Mouse (Mus musculus): Measurements from ENCODE around the gene Ptprs. TPM values are rescaled to one million over a fixed set of nuclear protein-coding genes. Genes with fewer than 3 reads are reported as not detected.

Ptprs gene
- polyA plus RNA-seq, 1 experiment from 2014 or later, result 115 TPM

- H3K36me3 ChIP-seq (ENCODE audit: control insufficient read depth, insufficient read depth, low read length), result peaks cover 77% of the 10 kb centered on the region
- 87% methylated on average over 3 of the region's 3 CpGs for WGBS
These were observed 76.1 kb downstream of the Ptprs start for GRCm38 (mm10) chr17:56400221-56400620.

DNA sequence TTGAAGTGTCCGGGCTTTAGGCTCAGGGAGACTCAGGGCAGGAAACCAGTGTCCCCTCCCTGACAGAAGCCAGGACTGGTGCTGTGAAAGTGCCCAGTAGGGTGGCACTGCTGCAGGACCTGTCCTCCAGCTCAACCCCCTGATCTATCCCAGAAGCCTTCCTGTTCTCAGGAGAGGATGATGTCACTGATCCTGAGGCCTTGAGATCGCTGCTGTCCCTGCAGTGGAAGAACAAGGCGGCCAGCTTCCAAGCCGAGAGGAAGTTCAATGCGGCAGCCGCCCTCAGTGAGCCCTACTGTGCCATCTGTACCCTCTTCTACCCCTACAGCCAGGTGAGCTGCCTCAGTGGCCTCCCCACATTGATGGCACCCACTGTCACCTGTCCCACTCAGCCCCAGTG lies 80.2 kb downstream of the Ptprs start:
- no peak overlapping the region for H3K4me2 ChIP-seq (replicated peaks; ENCODE audit: low read depth, low read length)
- no peak overlapping the region for H3K4me3 ChIP-seq (ENCODE audit: low read length)
- ATAC-seq (ENCODE audit: low FRiP score, low TSS enrichment), result no peak
- peaks cover 85% of the 10 kb centered on the region for H3K36me3 ChIP-seq (ENCODE audit: control insufficient read depth, insufficient read depth, low read length)
- H3K27me3 ChIP-seq (ENCODE audit: control insufficient read depth, insufficient read depth, low read length), result no peaks in the 10 kb centered on the region
- 92% methylated on average over 6 of the region's 6 CpGs for WGBS
- no peak overlapping the region for H3K27ac ChIP-seq (ENCODE audit: low read depth, low read length)
- no peaks in the 10 kb centered on the region for H3K4me1 ChIP-seq (ENCODE audit: control insufficient read depth, insufficient read depth, low read length)
- no peak overlapping the region for H3K9ac ChIP-seq (ENCODE audit: low read depth, low read length)
- H3K9me3 ChIP-seq (ENCODE audit: control insufficient read depth, low read length), result no peaks in the 10 kb centered on the region

More at GRCm38 (mm10) chr17:56400221-56400620, 76.1 kb downstream of the Ptprs start:
- no peak for ATAC-seq (ENCODE audit: low FRiP score, low TSS enrichment)
- H3K9me3 ChIP-seq (ENCODE audit: control insufficient read depth, low read length), result no peaks in the 10 kb centered on the region
- H3K9ac ChIP-seq (ENCODE audit: low read depth, low read length), result no peak overlapping the region
- H3K4me3 ChIP-seq (ENCODE audit: low read length), result no peak overlapping the region
- H3K4me2 ChIP-seq (replicated peaks; ENCODE audit: low read depth, low read length), result no peak overlapping the region
- no peak overlapping the region for H3K27ac ChIP-seq (ENCODE audit: low read depth, low read length)
- H3K27me3 ChIP-seq (ENCODE audit: control insufficient read depth, insufficient read depth, low read length), result no peaks in the 10 kb centered on the region
- H3K4me1 ChIP-seq (ENCODE audit: control insufficient read depth, insufficient read depth, low read length), result no peaks in the 10 kb centered on the region

DNA sequence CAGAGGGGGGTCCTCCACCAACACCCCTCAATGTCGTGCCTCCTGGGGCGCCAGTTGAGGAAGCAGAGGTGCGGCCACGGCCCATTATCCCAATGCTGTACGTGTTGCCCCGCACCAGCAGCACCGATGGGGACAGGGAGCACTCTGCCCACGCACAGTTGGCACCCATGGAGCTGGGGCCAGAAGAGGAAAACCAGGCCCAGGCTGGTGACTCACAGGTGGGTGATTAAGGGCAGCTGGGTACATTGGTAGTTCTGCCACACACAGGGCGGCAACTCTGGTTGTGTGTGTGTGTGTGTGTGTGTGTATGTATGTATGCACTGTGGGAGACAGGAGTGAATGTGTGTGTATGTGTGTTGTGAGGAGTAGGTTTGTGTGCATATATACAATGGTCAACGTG lies 82.4 kb downstream of the Ptprs start:
- Histone ChIP-seq H3K27me3 (ENCODE audit: control insufficient read depth, insufficient read depth, low read length) (no peaks in the 10 kb centered on the region), H3K4me2 (replicated peaks; ENCODE audit: low read depth, low read length) (no peak overlapping the region), H3K9me3 (ENCODE audit: control insufficient read depth, low read length) (no peaks in the 10 kb centered on the region), H3K27ac (ENCODE audit: low read depth, low read length) (no peak overlapping the region), H3K4me1 (ENCODE audit: control insufficient read depth, insufficient read depth, low read length) (no peaks in the 10 kb centered on the region), H3K4me3 (ENCODE audit: low read length) (no peak overlapping the region), H3K9ac (ENCODE audit: low read depth, low read length) (no peak overlapping the region), H3K36me3 (ENCODE audit: control insufficient read depth, insufficient read depth, low read length) (peaks cover 83% of the 10 kb centered on the region)
- no peak for ATAC-seq (ENCODE audit: low FRiP score, low TSS enrichment)
- 94% methylated on average over 10 of the region's 10 CpGs for WGBS

GRCm38 (mm10) chr17:56393238-56393637 lies 83.0 kb downstream of the Ptprs start:
- H3K27me3 ChIP-seq (ENCODE audit: control insufficient read depth, insufficient read depth, low read length), result no peaks in the 10 kb centered on the region
- H3K9ac ChIP-seq (ENCODE audit: low read depth, low read length), result no peak overlapping the region
- H3K4me2 ChIP-seq (replicated peaks; ENCODE audit: low read depth, low read length), result no peak overlapping the region
- 88% methylated on average over 6 of the region's 6 CpGs for WGBS
- H3K27ac ChIP-seq (ENCODE audit: low read depth, low read length), result no peak overlapping the region
- no peak overlapping the region for H3K4me3 ChIP-seq (ENCODE audit: low read length)
- no peaks in the 10 kb centered on the region for H3K4me1 ChIP-seq (ENCODE audit: control insufficient read depth, insufficient read depth, low read length)
- no peaks in the 10 kb centered on the region for H3K9me3 ChIP-seq (ENCODE audit: control insufficient read depth, low read length)
- H3K36me3 ChIP-seq (ENCODE audit: control insufficient read depth, insufficient read depth, low read length), result peaks cover 83% of the 10 kb centered on the region
- ATAC-seq (ENCODE audit: low FRiP score, low TSS enrichment), result no peak

GRCm38 (mm10) chr17:56387612-56388011 lies 88.7 kb downstream of the Ptprs start:
- Histone ChIP-seq H3K36me3 (ENCODE audit: control insufficient read depth, insufficient read depth, low read length) (peaks cover 60% of the 10 kb centered on the region), H3K27me3 (ENCODE audit: control insufficient read depth, insufficient read depth, low read length) (no peaks in the 10 kb centered on the region), H3K9me3 (ENCODE audit: control insufficient read depth, low read length) (no peaks in the 10 kb centered on the region), H3K4me3 (ENCODE audit: low read length) (no peak overlapping the region), H3K4me2 (replicated peaks; ENCODE audit: low read depth, low read length) (no peak overlapping the region), H3K27ac (ENCODE audit: low read depth, low read length) (no peak overlapping the region), H3K9ac (ENCODE audit: low read depth, low read length) (no peak overlapping the region), H3K4me1 (ENCODE audit: control insufficient read depth, insufficient read depth, low read length) (peaks cover 12% of the 10 kb centered on the region)
- WGBS, result 51% methylated on average over 6 of the region's 6 CpGs
- no peak for ATAC-seq (ENCODE audit: low FRiP score, low TSS enrichment)

DNA sequence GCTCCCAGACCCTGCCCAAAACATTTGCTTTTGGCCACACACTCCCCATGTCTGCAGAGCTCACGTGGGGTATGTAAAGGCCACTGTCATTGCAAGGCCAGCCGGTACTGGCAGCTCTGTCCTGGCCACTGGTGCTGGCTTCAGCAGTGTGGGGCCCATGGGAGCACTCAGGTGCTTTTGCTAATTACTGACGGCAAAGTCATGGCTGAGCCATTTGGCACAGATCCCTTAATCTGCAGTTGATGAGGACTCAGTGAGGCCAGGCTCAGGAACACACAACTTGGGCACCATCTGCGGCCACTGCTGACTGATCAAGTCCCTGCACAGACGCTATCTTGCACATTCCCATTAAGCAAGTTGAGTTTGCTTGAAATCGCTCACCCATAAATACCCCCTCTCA lies 91.4 kb downstream of the Ptprs start:
- H3K9ac ChIP-seq (ENCODE audit: low read depth, low read length), result no peak overlapping the region
- no peak overlapping the region for H3K4me2 ChIP-seq (replicated peaks; ENCODE audit: low read depth, low read length)
- no peak overlapping the region for H3K4me3 ChIP-seq (ENCODE audit: low read length)
- 52% methylated on average over 6 of the region's 6 CpGs for WGBS
- peaks cover 47% of the 10 kb centered on the region for H3K36me3 ChIP-seq (ENCODE audit: control insufficient read depth, insufficient read depth, low read length)
- peak overlapping the region; percentile 76; the same call in 1 of the 2 replicates for H3K27ac ChIP-seq (ENCODE audit: low read depth, low read length)
- ATAC-seq (ENCODE audit: low FRiP score, low TSS enrichment), result peak; percentile 0; the same call in 1 of the 2 replicates
- peaks cover 36% of the 10 kb centered on the region for H3K4me1 ChIP-seq (ENCODE audit: control insufficient read depth, insufficient read depth, low read length)
- no peaks in the 10 kb centered on the region for H3K9me3 ChIP-seq (ENCODE audit: control insufficient read depth, low read length)
- H3K27me3 ChIP-seq (ENCODE audit: control insufficient read depth, insufficient read depth, low read length), result no peaks in the 10 kb centered on the region

GRCm38 (mm10) chr17:56382997-56383396 lies 93.3 kb downstream of the Ptprs start:
- Histone ChIP-seq H3K9ac (ENCODE audit: low read depth, low read length) (no peak overlapping the region), H3K36me3 (ENCODE audit: control insufficient read depth, insufficient read depth, low read length) (peaks cover 36% of the 10 kb centered on the region; the same call in 1 of the 2 replicates), H3K4me1 (ENCODE audit: control insufficient read depth, insufficient read depth, low read length) (peaks cover 50% of the 10 kb centered on the region), H3K27me3 (ENCODE audit: control insufficient read depth, insufficient read depth, low read length) (no peaks in the 10 kb centered on the region), H3K4me2 (replicated peaks; ENCODE audit: low read depth, low read length) (no peak overlapping the region), H3K27ac (ENCODE audit: low read depth, low read length) (no peak overlapping the region), H3K9me3 (ENCODE audit: control insufficient read depth, low read length) (no peaks in the 10 kb centered on the region), H3K4me3 (ENCODE audit: low read length) (no peak overlapping the region)
- no peak for ATAC-seq (ENCODE audit: low FRiP score, low TSS enrichment)
- WGBS, result 58% methylated on average over 8 of the region's 8 CpGs

DNA sequence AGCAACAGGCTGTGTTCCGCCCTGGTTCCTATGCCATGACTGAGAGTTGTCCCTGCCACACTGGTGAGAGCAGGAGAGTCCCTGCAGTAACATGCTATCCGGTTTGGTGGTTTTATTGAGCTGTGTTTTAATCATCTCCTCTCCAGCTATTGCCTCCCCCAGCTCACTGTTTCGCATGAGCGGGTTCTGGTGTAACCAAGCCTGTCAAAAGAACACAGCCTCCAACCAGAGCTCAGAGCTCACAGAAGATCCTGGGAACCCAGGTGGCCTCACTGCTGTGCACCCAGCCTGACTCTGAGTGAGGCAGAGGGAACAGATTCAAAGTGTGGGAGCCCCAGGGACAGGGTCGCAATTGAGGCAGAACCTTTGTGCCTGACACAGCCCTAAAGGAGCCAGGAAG lies 95.1 kb downstream of the Ptprs start:
- peak; percentile 78 for ATAC-seq (ENCODE audit: low FRiP score, low TSS enrichment)
- Histone ChIP-seq H3K9me3 (ENCODE audit: control insufficient read depth, low read length) (no peaks in the 10 kb centered on the region), H3K27ac (ENCODE audit: low read depth, low read length) (peak overlapping the region; percentile 93), H3K4me3 (ENCODE audit: low read length) (no peak overlapping the region), H3K4me1 (ENCODE audit: control insufficient read depth, insufficient read depth, low read length) (peaks cover 50% of the 10 kb centered on the region), H3K36me3 (ENCODE audit: control insufficient read depth, insufficient read depth, low read length) (peaks cover 29% of the 10 kb centered on the region; the same call in 1 of the 2 replicates), H3K9ac (ENCODE audit: low read depth, low read length) (no peak overlapping the region), H3K4me2 (replicated peaks; ENCODE audit: low read depth, low read length) (no peak overlapping the region), H3K27me3 (ENCODE audit: control insufficient read depth, insufficient read depth, low read length) (no peaks in the 10 kb centered on the region)
- WGBS, result 39% methylated on average over 5 of the region's 5 CpGs

DNA sequence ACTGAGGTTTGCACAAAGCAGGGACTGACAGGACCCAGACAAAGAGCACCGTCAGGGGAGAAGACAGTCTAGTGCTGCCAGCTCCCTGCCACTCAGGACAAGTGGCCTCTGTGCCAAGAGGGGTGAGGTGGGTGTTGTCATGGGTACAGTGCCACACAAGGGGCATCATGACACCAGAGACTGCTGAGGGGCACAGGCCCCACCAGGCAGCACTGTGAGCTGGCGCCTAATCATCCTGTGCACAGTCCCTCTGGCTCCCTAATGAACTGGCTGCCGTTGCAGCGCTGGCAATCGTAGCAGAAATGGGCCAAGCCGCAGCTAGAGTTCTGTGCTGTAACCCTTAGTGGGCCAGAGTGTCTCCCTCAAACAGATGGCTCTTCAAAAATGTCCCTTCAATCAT lies 96.0 kb downstream of the Ptprs start:
- H3K4me2 ChIP-seq (replicated peaks; ENCODE audit: low read depth, low read length), result no peak overlapping the region
- no peak for ATAC-seq (ENCODE audit: low FRiP score, low TSS enrichment)
- 59% methylated on average over 6 of the region's 6 CpGs for WGBS
- peaks cover 23% of the 10 kb centered on the region; the same call in 1 of the 2 replicates for H3K36me3 ChIP-seq (ENCODE audit: control insufficient read depth, insufficient read depth, low read length)
- peaks cover 49% of the 10 kb centered on the region for H3K4me1 ChIP-seq (ENCODE audit: control insufficient read depth, insufficient read depth, low read length)
- H3K9ac ChIP-seq (ENCODE audit: low read depth, low read length), result no peak overlapping the region
- no peaks in the 10 kb centered on the region for H3K9me3 ChIP-seq (ENCODE audit: control insufficient read depth, low read length)
- no peak overlapping the region for H3K4me3 ChIP-seq (ENCODE audit: low read length)
- H3K27ac ChIP-seq (ENCODE audit: low read depth, low read length), result peak overlapping the region; percentile 93; the same call in 1 of the 2 replicates
- no peaks in the 10 kb centered on the region for H3K27me3 ChIP-seq (ENCODE audit: control insufficient read depth, insufficient read depth, low read length)

All from kidney, embryonic 14.5 days (tissue).